Mouse (Mus musculus): ENCODE data around the gene Dop1b. TPM values are rescaled to one million over a fixed set of nuclear protein-coding genes. Genes with fewer than 3 reads are reported as not detected.

Gene Dop1b
- polyA plus RNA-seq, 1 experiment from 2014 or later, result 17.2 TPM

GRCm38 (mm10) chr16:93826909-93827308 is 115.2 kb downstream of the Dop1b start:
- Histone ChIP-seq H3K4me2 (replicated peaks; ENCODE audit: low read depth) (no peak overlapping the region), H3K36me3 (ENCODE audit: control insufficient read depth, insufficient read depth) (no peaks in the 10 kb centered on the region), H3K9me3 (ENCODE audit: control insufficient read depth) (no peaks in the 10 kb centered on the region), H3K4me3 (ENCODE audit: low read depth, low read length) (no peak overlapping the region), H3K27ac (ENCODE audit: low read depth, low read length) (no peak overlapping the region), H3K4me1 (replicated peaks; ENCODE audit: control insufficient read depth, insufficient read depth, low read length) (no peaks in the 10 kb centered on the region), H3K9ac (ENCODE audit: low read depth, low read length) (no peak overlapping the region), H3K27me3 (replicated peaks; ENCODE audit: control insufficient read depth, insufficient read depth, low read length) (no peaks in the 10 kb centered on the region)
- ATAC-seq, result no peak
- 91% methylated on average over 6 of the region's 6 CpGs for WGBS
- no peak for TF ChIP-seq CTCF (IDR thresholded peaks at IDR 0.05; ENCODE audit: low read depth)

DNA sequence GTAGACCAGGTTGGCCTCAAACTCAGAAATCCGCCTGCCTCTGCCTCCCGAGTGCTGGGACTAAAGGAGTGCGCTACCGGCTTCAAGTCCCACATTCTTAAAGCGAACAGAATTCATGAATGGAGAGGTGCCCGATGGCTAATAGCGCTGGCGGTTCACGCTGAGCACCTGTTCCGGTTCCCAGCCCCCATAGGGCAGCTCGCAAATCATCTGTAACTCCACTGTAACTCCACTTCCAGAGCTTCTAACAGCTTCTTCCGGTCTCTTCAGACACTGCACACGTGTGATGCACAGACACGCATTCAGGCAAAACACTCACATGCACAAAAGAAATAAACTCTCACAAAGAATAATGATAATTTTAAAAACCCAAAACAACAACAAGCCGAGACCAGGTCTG is 117.8 kb downstream of the Dop1b start:
- Histone ChIP-seq H3K4me2 (replicated peaks; ENCODE audit: low read depth) (no peak overlapping the region), H3K9ac (ENCODE audit: low read depth, low read length) (no peak overlapping the region), H3K36me3 (ENCODE audit: control insufficient read depth, insufficient read depth) (no peaks in the 10 kb centered on the region), H3K9me3 (ENCODE audit: control insufficient read depth) (no peaks in the 10 kb centered on the region), H3K27ac (ENCODE audit: low read depth, low read length) (no peak overlapping the region), H3K4me1 (replicated peaks; ENCODE audit: control insufficient read depth, insufficient read depth, low read length) (peaks cover 4% of the 10 kb centered on the region; the same call in 1 of the 2 replicates), H3K27me3 (replicated peaks; ENCODE audit: control insufficient read depth, insufficient read depth, low read length) (no peaks in the 10 kb centered on the region), H3K4me3 (ENCODE audit: low read depth, low read length) (no peak overlapping the region)
- no peak for TF ChIP-seq CTCF (IDR thresholded peaks at IDR 0.05; ENCODE audit: low read depth)
- no peak for ATAC-seq
- 92% methylated on average over 15 of the region's 15 CpGs for WGBS

GRCm38 (mm10) chr16:93830071-93830470 is 118.4 kb downstream of the Dop1b start:
- H3K27me3 ChIP-seq (replicated peaks; ENCODE audit: control insufficient read depth, insufficient read depth, low read length), result no peaks in the 10 kb centered on the region
- TF ChIP-seq CTCF (IDR thresholded peaks at IDR 0.05; ENCODE audit: low read depth), result no peak
- WGBS, result 81% methylated on average over 9 of the region's 9 CpGs
- H3K9me3 ChIP-seq (ENCODE audit: control insufficient read depth), result no peaks in the 10 kb centered on the region
- no peaks in the 10 kb centered on the region for H3K36me3 ChIP-seq (ENCODE audit: control insufficient read depth, insufficient read depth)
- no peak overlapping the region for H3K4me2 ChIP-seq (replicated peaks; ENCODE audit: low read depth)
- H3K9ac ChIP-seq (ENCODE audit: low read depth, low read length), result no peak overlapping the region
- peaks cover 4% of the 10 kb centered on the region; the same call in 1 of the 2 replicates for H3K4me1 ChIP-seq (replicated peaks; ENCODE audit: control insufficient read depth, insufficient read depth, low read length)
- H3K4me3 ChIP-seq (ENCODE audit: low read depth, low read length), result no peak overlapping the region
- ATAC-seq, result no peak
- H3K27ac ChIP-seq (ENCODE audit: low read depth, low read length), result no peak overlapping the region

DNA sequence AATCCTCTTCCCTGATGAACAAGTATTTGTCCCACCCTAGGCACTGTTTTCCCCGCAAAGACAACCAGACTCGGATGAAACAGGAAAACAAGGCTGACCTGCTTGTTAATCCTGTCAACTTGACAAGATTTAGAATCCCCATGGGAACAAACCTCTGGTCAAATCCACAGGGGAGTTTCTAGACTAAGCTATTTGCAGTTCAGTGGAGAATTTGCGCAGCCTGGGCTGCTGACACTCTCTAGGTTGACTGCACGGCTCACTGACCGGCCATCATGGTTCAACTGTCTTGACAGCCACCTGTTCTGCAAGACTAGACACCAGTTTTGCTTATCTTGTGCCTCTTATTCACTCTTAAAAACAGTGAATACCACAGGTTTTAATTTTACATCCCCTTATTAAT is 119.2 kb downstream of the Dop1b start:
- Histone ChIP-seq H3K9ac (ENCODE audit: low read depth, low read length) (no peak overlapping the region), H3K4me3 (ENCODE audit: low read depth, low read length) (no peak overlapping the region), H3K27me3 (replicated peaks; ENCODE audit: control insufficient read depth, insufficient read depth, low read length) (no peaks in the 10 kb centered on the region), H3K27ac (ENCODE audit: low read depth, low read length) (no peak overlapping the region), H3K4me2 (replicated peaks; ENCODE audit: low read depth) (no peak overlapping the region), H3K9me3 (ENCODE audit: control insufficient read depth) (no peaks in the 10 kb centered on the region), H3K36me3 (ENCODE audit: control insufficient read depth, insufficient read depth) (no peaks in the 10 kb centered on the region), H3K4me1 (replicated peaks; ENCODE audit: control insufficient read depth, insufficient read depth, low read length) (peaks cover 4% of the 10 kb centered on the region; the same call in 1 of the 2 replicates)
- ATAC-seq, result no peak
- WGBS, result 72% methylated on average over 5 of the region's 5 CpGs
- no peak for TF ChIP-seq CTCF (IDR thresholded peaks at IDR 0.05; ENCODE audit: low read depth)

- Histone ChIP-seq H3K9me3 (ENCODE audit: control insufficient read depth) (no peaks in the 10 kb centered on the region), H3K36me3 (ENCODE audit: control insufficient read depth, insufficient read depth) (no peaks in the 10 kb centered on the region), H3K27me3 (replicated peaks; ENCODE audit: control insufficient read depth, insufficient read depth, low read length) (no peaks in the 10 kb centered on the region), H3K9ac (ENCODE audit: low read depth, low read length) (peak within 1 kb of the TSS; percentile 98), H3K4me3 (ENCODE audit: low read depth, low read length) (peak within 1 kb of the TSS; percentile 87), H3K4me2 (replicated peaks; ENCODE audit: low read depth) (peak within 1 kb of the TSS; percentile 68), H3K4me1 (replicated peaks; ENCODE audit: control insufficient read depth, insufficient read depth, low read length) (peaks cover 4% of the 10 kb centered on the region; the same call in 1 of the 2 replicates), H3K27ac (ENCODE audit: low read depth, low read length) (peak within 1 kb of the TSS; percentile 96)
- 12% methylated on average over 55 of the region's 55 CpGs for WGBS
- peak; percentile 96 for ATAC-seq
- TF ChIP-seq CTCF (IDR thresholded peaks at IDR 0.05; ENCODE audit: low read depth), result no peak
These were observed 120.1 kb downstream of the Dop1b start, which contains the start of gene Morc3 for GRCm38 (mm10) chr16:93831627-93832395. TSS of gene Morc3 (plus strand) at chr16:93832121.

DNA sequence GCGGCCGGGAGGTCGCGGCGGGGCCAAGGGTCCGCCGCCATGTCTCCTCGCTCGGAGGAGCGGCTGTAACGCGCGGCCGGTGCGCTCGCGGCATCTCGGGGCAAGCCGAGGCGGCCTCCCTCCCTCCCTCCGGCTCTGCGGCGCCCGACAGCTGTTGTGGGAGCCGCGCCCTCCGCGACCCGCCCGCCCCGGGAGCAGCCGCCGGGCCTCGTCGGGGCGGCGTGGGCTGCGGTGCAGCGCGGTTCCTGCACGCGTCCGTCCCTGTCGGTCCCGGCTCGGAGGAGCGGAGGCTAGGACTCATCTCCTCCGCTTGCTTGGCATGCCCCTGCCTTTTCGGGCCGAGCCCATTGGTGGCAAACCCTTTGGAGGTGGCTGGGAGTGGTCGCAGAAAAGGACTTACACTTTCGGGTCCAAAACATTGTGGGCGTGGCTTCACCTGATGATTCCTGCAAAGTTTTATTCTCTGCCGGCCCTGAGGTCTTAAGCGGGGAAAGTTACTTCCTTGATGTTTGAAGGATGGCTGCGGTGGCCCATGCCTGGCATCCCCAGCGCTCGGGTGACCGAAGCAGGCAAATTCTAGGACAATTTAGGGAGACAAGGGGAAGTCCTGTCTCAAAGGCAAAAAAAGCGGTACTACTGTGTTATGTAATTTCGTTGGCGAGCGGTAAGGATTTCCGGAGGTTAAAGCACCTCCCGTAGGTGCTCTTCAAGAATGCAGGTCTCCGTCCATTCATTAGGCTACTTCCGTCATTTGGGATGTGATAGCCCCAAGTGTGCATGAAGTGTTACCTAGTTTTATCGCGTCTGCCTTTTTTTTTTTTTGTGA is 121.0 kb downstream of the Dop1b start:
- Histone ChIP-seq H3K9ac (ENCODE audit: low read depth, low read length) (peak overlapping the region; percentile 98), H3K9me3 (ENCODE audit: control insufficient read depth) (no peaks in the 10 kb centered on the region), H3K27me3 (replicated peaks; ENCODE audit: control insufficient read depth, insufficient read depth, low read length) (no peaks in the 10 kb centered on the region), H3K4me1 (replicated peaks; ENCODE audit: control insufficient read depth, insufficient read depth, low read length) (peaks cover 6% of the 10 kb centered on the region; the same call in 1 of the 2 replicates), H3K36me3 (ENCODE audit: control insufficient read depth, insufficient read depth) (no peaks in the 10 kb centered on the region), H3K4me2 (replicated peaks; ENCODE audit: low read depth) (peak overlapping the region; percentile 68), H3K4me3 (ENCODE audit: low read depth, low read length) (peak overlapping the region; percentile 87), H3K27ac (ENCODE audit: low read depth, low read length) (peak overlapping the region; percentile 96)
- ATAC-seq, result peak; percentile 65
- WGBS, result under 1% methylated on average over 65 of the region's 69 CpGs
- no peak for TF ChIP-seq CTCF (IDR thresholded peaks at IDR 0.05; ENCODE audit: low read depth)

Data from intestine, postnatal 0 days (tissue).